Mouse (Mus musculus) testis, adult 2 months (tissue): ENCODE results near the gene Ap5s1.

ENCODE experiments used
- CTCF ChIP-seq: fragments of 200-500 bp; IDR thresholded peaks from 2 replicates; pipeline ENCODE4 v1.5.1; 2012; ENCODE audit warnings: low read depth, mild to moderate bottlenecking, inconsistent platforms, low read length, moderate library complexity; ENCODE audit not compliant: control insufficient read depth, insufficient read depth, insufficient replicate concordance
- POLR2A ChIP-seq: fragments of 200-500 bp; IDR thresholded peaks from 2 replicates; pipeline ENCODE4 v1.6.1; 2012; ENCODE audit warnings: low read depth, mild to moderate bottlenecking, inconsistent platforms, low read length, moderate library complexity; ENCODE audit not compliant: control insufficient read depth

- TF ChIP-seq CTCF = no peak
- no peak for TF ChIP-seq POLR2A
Measured at GRCm38 (mm10) chr2:131234970-131235635, 28.2 kb downstream of the Ap5s1 start.
